Mouse (Mus musculus): ENCODE measurements around the gene Gpn1. TPM values are rescaled to one million over a fixed set of nuclear protein-coding genes. Genes with fewer than 3 reads are reported as not detected.

Gpn1 gene
- total RNA-seq (2023; ENCODE audit: inconsistent age) = 49.8 to 59.9 TPM (median 54.2 TPM) in 4 replicates

DNA sequence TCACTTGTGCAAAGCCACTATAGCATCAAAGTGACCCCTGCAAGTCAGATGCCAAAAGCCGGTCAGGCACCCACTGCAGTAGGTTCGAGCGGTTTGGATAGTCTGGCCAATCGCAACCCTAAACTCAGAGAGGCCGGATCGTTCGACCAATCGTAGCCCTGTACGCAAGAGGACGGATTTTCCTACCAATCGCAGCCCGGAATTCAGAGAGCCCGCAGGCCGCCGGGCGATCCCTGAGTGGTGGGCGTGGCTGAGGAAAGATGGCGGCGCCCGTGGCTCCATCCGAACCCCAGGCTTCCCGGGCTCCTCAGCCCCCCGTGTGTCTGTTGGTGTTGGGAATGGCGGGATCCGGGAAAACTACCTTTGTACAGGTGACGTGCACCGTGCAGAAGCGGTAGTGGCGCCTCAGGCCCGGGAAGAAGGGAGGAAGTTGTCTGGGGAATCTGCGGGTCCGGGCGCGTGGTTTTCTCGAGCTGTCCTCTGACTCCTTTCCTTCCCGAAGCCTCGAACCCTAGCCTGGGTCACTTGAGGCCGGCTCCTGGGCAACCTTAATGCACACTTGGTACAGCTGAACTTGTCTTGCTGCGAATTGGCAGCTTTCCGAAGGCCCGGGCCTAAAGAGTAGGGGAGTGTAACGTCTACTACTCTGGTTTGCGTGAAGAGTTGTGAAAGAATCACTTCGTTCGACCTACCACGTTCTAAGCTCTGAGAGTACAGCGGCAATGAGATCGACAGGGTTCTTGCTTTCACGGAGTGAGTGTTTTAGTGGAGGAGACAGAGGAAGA lies at the start of gene Gpn1:
Gene Gpn1 (plus strand): TSS at position 229 of the 785 bp plus-strand sequence.

DNA sequence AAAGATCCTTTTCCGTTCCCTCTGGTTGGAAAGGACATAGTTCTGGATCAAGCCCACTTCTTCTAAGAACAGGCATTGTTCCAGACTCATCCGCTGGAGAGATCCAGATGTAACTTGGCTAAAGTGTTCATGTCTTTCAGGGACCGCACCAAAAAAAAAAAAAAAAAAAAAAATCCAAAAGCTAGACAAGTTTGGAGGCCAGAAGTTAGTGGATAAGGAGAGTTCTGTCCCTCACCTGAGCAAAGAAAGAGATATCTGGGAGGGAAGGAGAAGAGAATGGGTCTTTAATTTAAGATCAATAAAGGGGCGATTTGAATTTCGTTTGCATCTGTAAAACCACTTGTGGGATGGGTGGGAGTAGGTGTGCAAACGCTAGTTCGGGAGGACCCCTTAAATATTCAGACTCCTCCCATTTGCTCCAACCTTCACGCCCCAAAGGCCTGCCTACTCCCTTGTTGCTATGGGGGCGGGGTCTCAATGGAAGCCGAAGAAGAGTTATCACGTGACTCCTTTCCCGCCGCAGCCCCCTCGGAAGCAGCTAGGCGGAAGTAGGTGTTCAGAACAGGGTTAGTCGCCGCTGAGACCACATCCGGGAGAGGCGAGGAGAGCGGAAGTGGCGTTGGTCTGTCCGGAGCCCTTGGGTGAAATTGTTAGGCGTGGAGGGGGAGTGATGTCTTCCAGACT lies 42.5 kb upstream of the Gpn1 start, which contains the start of gene Zfp512:
Gene Zfp512 (plus strand): TSS at position 554 of the 684 bp plus-strand sequence.

GRCm38 (mm10) chr5:31485440-31485839 lies 9.1 kb upstream of the Gpn1 start, which contains the start of gene 4930548H24Rik:
TSS of gene 4930548H24Rik (plus strand) at chr5:31485740.

GRCm38 (mm10) chr5:31526354-31527116 lies 32.0 kb downstream of the Gpn1 start, which contains the start of gene Slc4a1ap:
TSS of gene Slc4a1ap (plus strand) at chr5:31526995.

GRCm38 (mm10) chr5:31527707-31528106 lies 33.2 kb downstream of the Gpn1 start, which contains the start of gene Supt7l:
TSS of gene Supt7l (minus strand) at chr5:31527807.

Other genes starting within 250 kb of the Gpn1 start
- 24.1 to 29.7 TPM (median 27.2 TPM) in 4 replicates for gene Krtcap3, start 243.1 kb upstream of the Gpn1 start, total RNA-seq (2023; ENCODE audit: inconsistent age)
- 41.2 to 51.7 TPM (median 48.7 TPM) in 4 replicates for gene Ift172, start 203.6 kb upstream of the Gpn1 start, total RNA-seq (2023; ENCODE audit: inconsistent age)
- gene Fndc4, start 198.7 kb upstream of the Gpn1 start, total RNA-seq (2023; ENCODE audit: inconsistent age) = 1.00 to 4.6 TPM (median 2.9 TPM) in 4 replicates
- 0.35 TPM in 1 of 4 replicates, not detected in the others for gene Gckr, start 197.3 kb upstream of the Gpn1 start, total RNA-seq (2023; ENCODE audit: inconsistent age)
- 35.6 to 38.0 TPM (median 36.5 TPM) in 4 replicates for gene Zfp512, start 42.3 kb upstream of the Gpn1 start, total RNA-seq (2023; ENCODE audit: inconsistent age)
- gene 4930548H24Rik, start 9.0 kb upstream of the Gpn1 start, total RNA-seq (2023; ENCODE audit: inconsistent age) = 1.6 to 2.4 TPM (median 1.9 TPM) in 4 replicates
- gene Slc4a1ap, start 32.3 kb downstream of the Gpn1 start, total RNA-seq (2023; ENCODE audit: inconsistent age) = 75.1 to 77.4 TPM (median 75.4 TPM) in 4 replicates
- 24.9 to 32.1 TPM (median 27.0 TPM) in 4 replicates for gene Supt7l, start 33.1 kb downstream of the Gpn1 start, total RNA-seq (2023; ENCODE audit: inconsistent age)
- 72.9 to 106 TPM (median 82.5 TPM) in 4 replicates for gene Mrpl33, start 102.2 kb downstream of the Gpn1 start, total RNA-seq (2023; ENCODE audit: inconsistent age)
- 8.2 to 14.9 TPM (median 10.7 TPM) in 4 replicates for gene Rbks, start 202.9 kb downstream of the Gpn1 start, total RNA-seq (2023; ENCODE audit: inconsistent age)
- 43.2 to 66.7 TPM (median 56.1 TPM) in 4 replicates for gene Babam2, start 202.9 kb downstream of the Gpn1 start, total RNA-seq (2023; ENCODE audit: inconsistent age)

Measured in B cell, adult (primary cell).